Mouse (Mus musculus) liver, postnatal 0 days (tissue): ENCODE results near the gene Ptpre. TPM values are rescaled to one million over a fixed set of nuclear protein-coding genes. Genes with fewer than 3 reads are reported as not detected.

Experiments
- ATAC-seq: fragments of 200-750 bp; cut with Nextera tagmentation; 2 replicates; pipeline ENCODE4 v1.8.0; 2017; ENCODE audit warnings: mild to moderate bottlenecking, moderate library complexity
- DNase-seq: peaks from one replicate; pipeline ENCODE4 v3.0.0-alpha.2; 2016
- H3K27ac ChIP-seq: fragments of 300-500 bp; sonication (generic); 2 replicates; pipeline ENCODE4 v1.5.1; 2014; ENCODE audit warnings: antibody characterized with exemption, moderate library complexity, mild to moderate bottlenecking, low read depth
- H3K27me3 ChIP-seq: fragments of 300-500 bp; sonication (generic); 2 replicates; pipeline ENCODE4 v1.6.1; 2014; ENCODE audit warnings: low read length, control low read depth, mixed read lengths; ENCODE audit not compliant: insufficient read depth
- H3K36me3 ChIP-seq: fragments of 300-500 bp; sonication (generic); replicated peaks from 2 replicates; pipeline ENCODE4 v1.6.1; 2014; ENCODE audit warnings: mild to moderate bottlenecking, control low read depth, low read length, moderate library complexity, mixed read lengths; ENCODE audit not compliant: insufficient read depth
- H3K4me1 ChIP-seq: fragments of 300-500 bp; sonication (generic); 2 replicates; pipeline ENCODE4 v1.6.1; 2014; ENCODE audit warnings: antibody characterized with exemption, mild to moderate bottlenecking, control low read depth; ENCODE audit not compliant: insufficient read depth
- H3K4me2 ChIP-seq: fragments of 300-500 bp; sonication (generic); 2 replicates; pipeline ENCODE4 v1.6.1; 2014; ENCODE audit warnings: low read depth, mild to moderate bottlenecking, low read length, moderate library complexity, mixed read lengths
- H3K4me3 ChIP-seq: fragments of 300-500 bp; sonication (generic); 2 replicates; pipeline ENCODE4 v1.5.1; 2014; ENCODE audit warnings: low read depth, low read length
- H3K9ac ChIP-seq: fragments of 300-500 bp; sonication (generic); replicated peaks from 2 replicates; pipeline ENCODE4 v1.6.1; 2014; ENCODE audit warnings: mild to moderate bottlenecking, moderate library complexity
- H3K9me3 ChIP-seq: fragments of 300-500 bp; sonication (generic); 2 replicates; pipeline ENCODE4 v1.6.1; 2016; ENCODE audit warnings: mild to moderate bottlenecking, control low read depth, low read length, mixed read lengths
- CTCF ChIP-seq: sonication (generic); IDR thresholded peaks from 2 replicates; pipeline ENCODE4 v1.5.1; 2016; ENCODE audit warnings: antibody characterized with exemption, low read depth
- EP300 ChIP-seq: IDR thresholded peaks from 2 replicates; pipeline ENCODE4 v1.6.1; 2016; ENCODE audit warnings: antibody characterized with exemption, low read depth, mild to moderate bottlenecking
- WGBS: fragments of 180-500 bp; shearing (Covaris S2); extraction: QIAGEN DNeasy Blood & Tissue Kit; methylation state at CpG from one replicate; pipeline ENCODE4 v1.1.7; 2014; ENCODE audit not compliant: insufficient replicate concordance; 5-methylcytosine and 5-hydroxymethylcytosine counted together
- polyA plus RNA-seq: library from polyadenylated mRNA; unstranded; fragments of >200 nt; fragmentation: Nextera tagmentation; extraction: Ambion mirVana; gene quantifications from 2 replicates; pipeline ENCODE4 v1.2.1, GENCODE M21; 2015

The Ptpre gene
- polyA plus RNA-seq, 1 experiment from 2014 or later = 3.9 TPM

GRCm38 (mm10) chr7:135527169-135527568 lies 10.1 kb upstream of the Ptpre start:
- TF ChIP-seq CTCF (no peak), EP300 (no peak)
- WGBS = 23% methylated on average over 3 of the region's 3 CpGs
- Histone ChIP-seq H3K4me2 (no peak overlapping the region), H3K36me3 (no peaks in the 10 kb centered on the region), H3K27me3 (no peaks in the 10 kb centered on the region), H3K9ac (no peak overlapping the region), H3K27ac (no peak overlapping the region), H3K9me3 (no peaks in the 10 kb centered on the region), H3K4me3 (no peak overlapping the region), H3K4me1 (peaks cover under 1% of the 10 kb centered on the region)
- ATAC-seq (no peak), DNase-seq (no peak)

GRCm38 (mm10) chr7:135528515-135528914 lies 8.8 kb upstream of the Ptpre start, which contains the start of gene Clrn3:
Gene Clrn3 (minus strand): TSS chr7:135528654.
- no peaks in the 10 kb centered on the region for H3K27me3 ChIP-seq
- no peak within 1 kb of the TSS for H3K4me3 ChIP-seq
- WGBS = 75% methylated on average over 7 of the region's 7 CpGs
- H3K9ac ChIP-seq = no peak within 1 kb of the TSS
- no peaks in the 10 kb centered on the region for H3K4me1 ChIP-seq
- H3K4me2 ChIP-seq = no peak within 1 kb of the TSS
- TF ChIP-seq EP300 (no peak), CTCF (no peak)
- DNase-seq (no peak), ATAC-seq (no peak)
- no peak within 1 kb of the TSS for H3K27ac ChIP-seq
- no peaks in the 10 kb centered on the region for H3K9me3 ChIP-seq
- H3K36me3 ChIP-seq = no peaks in the 10 kb centered on the region

GRCm38 (mm10) chr7:135529068-135529467 lies 8.2 kb upstream of the Ptpre start:
- H3K4me2 ChIP-seq = no peak overlapping the region

GRCm38 (mm10) chr7:135534548-135535189 lies 2.6 kb upstream of the Ptpre start:
- DNase-seq (no peak), ATAC-seq (no peak)
- Histone ChIP-seq H3K9ac (no peak overlapping the region), H3K9me3 (no peaks in the 10 kb centered on the region), H3K36me3 (no peaks in the 10 kb centered on the region), H3K4me1 (peaks cover 4% of the 10 kb centered on the region; the same call in 1 of the 2 replicates), H3K27me3 (peaks cover 12% of the 10 kb centered on the region; the same call in 1 of the 2 replicates), H3K4me2 (no peak overlapping the region), H3K4me3 (no peak overlapping the region), H3K27ac (no peak overlapping the region)
- WGBS = 48% methylated on average over 2 of the region's 2 CpGs
- no peak for TF ChIP-seq EP300
- TF ChIP-seq CTCF = no peak

More at GRCm38 (mm10) chr7:135529068-135529467, 8.2 kb upstream of the Ptpre start:
- TF ChIP-seq CTCF (no peak), EP300 (no peak)
- no peaks in the 10 kb centered on the region for H3K36me3 ChIP-seq
- DNase-seq = no peak
- no peak overlapping the region for H3K4me3 ChIP-seq
- H3K4me1 ChIP-seq = no peaks in the 10 kb centered on the region
- no peak overlapping the region for H3K27ac ChIP-seq
- no peak overlapping the region for H3K9ac ChIP-seq
- H3K27me3 ChIP-seq = no peaks in the 10 kb centered on the region
- ATAC-seq = no peak
- 75% methylated on average over 2 of the region's 2 CpGs for WGBS
- no peaks in the 10 kb centered on the region for H3K9me3 ChIP-seq

GRCm38 (mm10) chr7:135535908-135536307 lies 1.4 kb upstream of the Ptpre start:
- WGBS = 41% methylated on average over 3 of the region's 3 CpGs
- no peaks in the 10 kb centered on the region for H3K36me3 ChIP-seq
- H3K9me3 ChIP-seq = no peaks in the 10 kb centered on the region
- no peak overlapping the region for H3K4me3 ChIP-seq
- H3K4me2 ChIP-seq = no peak overlapping the region
- peaks cover 7% of the 10 kb centered on the region; the same call in 1 of the 2 replicates for H3K4me1 ChIP-seq
- TF ChIP-seq CTCF (no peak), EP300 (no peak)
- DNase-seq (no peak), ATAC-seq (no peak)
- H3K9ac ChIP-seq = no peak overlapping the region
- H3K27ac ChIP-seq = no peak overlapping the region
- H3K27me3 ChIP-seq = peaks cover 12% of the 10 kb centered on the region; the same call in 1 of the 2 replicates

GRCm38 (mm10) chr7:135537948-135538741 lies 864 bp downstream of the Ptpre start:
- ATAC-seq (peak; percentile 54), DNase-seq (no peak)
- TF ChIP-seq CTCF = 0 out of 2 replicates have a peak, but pooled peaks have one; percentile 13
- TF ChIP-seq EP300 = no peak
- WGBS = 1% methylated on average over 70 of the region's 71 CpGs
- peak overlapping the region; percentile 64 for H3K4me3 ChIP-seq
- peaks cover 12% of the 10 kb centered on the region; the same call in 1 of the 2 replicates for H3K27me3 ChIP-seq
- peak overlapping the region; percentile 65 for H3K9ac ChIP-seq
- H3K36me3 ChIP-seq = no peaks in the 10 kb centered on the region
- H3K27ac ChIP-seq = no peak overlapping the region; the same call in 1 of the 2 replicates
- H3K4me1 ChIP-seq = peaks cover 7% of the 10 kb centered on the region; the same call in 1 of the 2 replicates
- H3K4me2 ChIP-seq = peak overlapping the region; percentile 89
- H3K9me3 ChIP-seq = no peaks in the 10 kb centered on the region
